Mouse (Mus musculus) small intestine, adult 2 months (tissue): ENCODE measurements around the gene Ndufaf8.

Source experiments
- CTCF ChIP-seq: fragments of 200-500 bp; IDR thresholded peaks from 2 replicates; pipeline ENCODE4 v1.5.1; 2012; ENCODE audit warnings: low read depth, mild to moderate bottlenecking, control low read depth, inconsistent platforms, low read length, moderate library complexity, mixed read lengths; ENCODE audit not compliant: insufficient replicate concordance, insufficient read length; ENCODE audit errors: extremely low read depth
- POLR2A ChIP-seq: fragments of 200-500 bp; IDR thresholded peaks from 2 replicates; pipeline ENCODE4 v1.6.1; 2012; ENCODE audit warnings: low read depth, mild to moderate bottlenecking, control low read depth, inconsistent platforms, low read length, moderate library complexity

DNA sequence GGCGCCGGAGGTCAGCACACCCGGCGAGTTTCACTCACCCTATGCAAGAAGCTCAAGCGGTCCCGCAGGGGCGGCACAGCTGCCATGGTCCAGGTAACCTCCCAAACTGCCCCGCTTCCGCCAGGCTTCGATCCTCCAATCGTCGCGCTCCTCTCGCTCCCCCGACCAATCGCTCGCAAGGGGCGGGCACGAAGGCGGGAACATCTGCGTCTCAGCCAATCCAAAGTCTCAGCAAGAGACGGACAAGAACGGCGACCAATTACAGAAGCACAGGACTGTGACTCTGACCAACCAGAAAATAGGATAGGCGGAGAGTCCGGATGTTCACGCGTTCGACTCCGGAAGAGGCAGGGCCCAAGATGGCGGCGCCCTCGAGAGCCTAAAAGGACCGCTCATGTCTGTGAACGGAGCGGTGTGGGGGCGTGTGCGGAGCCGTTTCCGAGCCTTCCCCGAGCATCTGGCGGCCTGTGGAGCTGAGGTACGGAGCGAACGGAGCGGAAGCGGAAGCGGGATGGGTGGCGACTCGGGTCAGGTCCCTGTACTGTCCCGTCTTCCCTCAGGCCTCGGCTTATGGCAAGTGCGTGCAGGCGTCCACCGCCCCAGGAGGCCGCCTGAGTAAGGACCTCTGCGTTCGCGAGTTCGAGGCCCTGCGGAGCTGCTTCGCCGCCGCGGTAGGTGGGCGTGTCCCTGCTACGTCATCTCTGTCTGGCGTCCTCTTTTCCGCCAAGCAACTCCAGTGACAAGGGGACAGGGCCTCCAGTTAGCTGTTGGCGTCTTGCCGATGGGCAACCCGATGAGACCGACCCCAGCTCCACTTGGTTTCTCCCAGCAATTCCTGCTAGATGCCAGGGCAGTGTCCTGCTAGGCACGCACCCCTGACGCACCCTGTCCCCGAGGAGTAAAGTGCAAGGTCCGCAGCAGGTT is at the start of gene Ndufaf8, which contains the start of gene Tepsin:
- TF ChIP-seq CTCF (no peak), POLR2A (no peak; the same call in none of the 2 replicates)
